Mouse (Mus musculus): ENCODE data around the gene Tmem212. TPM values are rescaled to one million over a fixed set of nuclear protein-coding genes. Genes with fewer than 3 reads are reported as not detected.
"Not testable (repeated sequence)": the region's sequence is repeated elsewhere in the genome, so short reads cannot be mapped to it uniquely, and the experiment has no call there.

Gene Tmem212
- polyA plus RNA-seq (2014; fragmentation: Nextera tagmentation; extraction: Ambion mirVana): not detected in 2 replicates

DNA sequence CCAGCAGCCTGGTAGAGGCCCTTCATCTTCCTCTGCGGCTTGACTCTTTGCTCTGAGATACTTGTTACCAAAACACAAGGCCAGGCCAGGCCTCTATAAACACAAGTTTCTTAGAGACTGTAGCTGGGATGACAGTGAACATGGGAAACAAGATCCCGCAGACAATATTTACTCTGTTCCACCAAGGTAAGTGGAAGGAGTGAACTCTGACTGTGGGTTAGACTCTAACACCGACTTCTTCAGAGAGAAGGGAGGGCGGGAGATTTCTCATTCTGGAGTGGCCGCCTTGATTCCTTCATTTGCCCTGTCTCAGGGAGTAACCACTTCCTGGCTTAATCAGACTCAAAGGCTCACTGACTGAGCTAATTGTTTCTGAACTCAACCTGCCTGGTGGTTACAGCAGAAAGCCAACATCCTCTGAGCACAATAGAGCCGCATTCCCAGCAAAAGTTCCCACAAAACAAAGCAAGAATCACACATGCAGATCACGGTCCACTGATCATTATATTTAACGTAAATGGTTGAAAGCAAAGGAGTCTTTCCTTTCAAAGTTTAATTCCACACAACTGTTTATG lies at the start of gene Tmem212:
Gene Tmem212, minus strand, starts transcription at position 51 of the 575 bp plus-strand sequence.
- Histone ChIP-seq H3K27ac (ENCODE audit: low read depth, low read length) (no peak within 1 kb of the TSS), H3K4me3 (ENCODE audit: low read depth, low read length) (no peak within 1 kb of the TSS), H3K4me2 (no peak within 1 kb of the TSS), H3K4me1 (ENCODE audit: control insufficient read depth, insufficient read depth, low read length) (no peaks in the 10 kb centered on the region), H3K9me3 (ENCODE audit: control insufficient read depth, low read length) (no peaks in the 10 kb centered on the region), H3K36me3 (ENCODE audit: control insufficient read depth, insufficient read depth, low read length) (no peaks in the 10 kb centered on the region), H3K27me3 (ENCODE audit: control insufficient read depth, insufficient read depth, low read length) (no peaks in the 10 kb centered on the region), H3K9ac (ENCODE audit: low read length) (no peak within 1 kb of the TSS)
- ATAC-seq (ENCODE audit: low FRiP score) (no peak), DNase-seq (ENCODE audit: low spot score, missing footprints) (peak; percentile 26)
- WGBS: 75% methylated on average over 8 of the region's 8 CpGs

DNA sequence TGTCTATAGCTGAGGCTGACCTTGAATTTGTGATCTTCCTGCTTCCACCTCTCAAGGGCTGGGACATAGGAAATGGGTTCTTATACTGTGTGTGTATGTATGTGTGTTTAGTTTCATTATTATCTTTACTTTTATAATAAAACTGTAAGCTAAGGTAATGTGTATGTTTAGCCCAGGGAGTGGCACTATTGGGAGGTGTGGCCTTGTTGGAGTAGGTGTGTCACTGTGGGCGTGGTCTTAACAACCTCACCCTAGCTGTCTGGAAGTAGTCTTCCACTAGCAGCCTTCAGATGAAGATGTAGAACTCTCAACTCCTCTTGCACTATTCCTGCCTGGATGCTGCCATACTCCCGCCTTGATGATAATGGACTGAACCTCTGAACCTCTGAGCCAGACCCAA lies 49.2 kb upstream of the Tmem212 start:
- H3K27ac ChIP-seq (ENCODE audit: low read depth, low read length); DNase-seq (ENCODE audit: low spot score, missing footprints); H3K4me1 ChIP-seq (ENCODE audit: control insufficient read depth, insufficient read depth, low read length); H3K9ac ChIP-seq (ENCODE audit: low read length); ATAC-seq (ENCODE audit: low FRiP score); H3K27me3 ChIP-seq (ENCODE audit: control insufficient read depth, insufficient read depth, low read length); H3K36me3 ChIP-seq (ENCODE audit: control insufficient read depth, insufficient read depth, low read length); H3K4me3 ChIP-seq (ENCODE audit: low read depth, low read length); H3K9me3 ChIP-seq (ENCODE audit: control insufficient read depth, low read length); H3K4me2 ChIP-seq: not testable (repeated sequence)
- 81% methylated on average over 2 of the region's 2 CpGs for WGBS

DNA sequence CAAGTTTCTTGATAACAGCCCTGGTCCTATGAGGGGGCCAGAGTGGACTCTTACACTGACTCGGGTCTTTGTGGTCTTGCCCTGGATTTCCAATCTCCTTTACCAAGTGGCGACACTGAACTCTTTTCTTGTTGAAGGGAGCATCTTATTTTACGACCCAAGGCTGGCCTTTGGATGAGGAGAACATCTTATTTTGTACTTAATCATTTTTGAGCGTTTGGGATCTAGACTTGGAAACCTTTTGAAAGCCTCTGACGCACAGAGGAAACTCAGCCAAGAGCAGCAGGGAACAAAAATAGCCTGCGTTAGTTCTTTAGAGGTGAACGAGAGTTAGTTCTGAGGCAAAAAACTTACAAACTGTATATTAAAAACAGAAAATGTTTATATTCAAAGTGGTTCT lies 46.8 kb upstream of the Tmem212 start:
- H3K27ac ChIP-seq (ENCODE audit: low read depth, low read length): no peak overlapping the region
- H3K9me3 ChIP-seq (ENCODE audit: control insufficient read depth, low read length): no peaks in the 10 kb centered on the region
- no peak overlapping the region for H3K4me3 ChIP-seq (ENCODE audit: low read depth, low read length)
- H3K4me1 ChIP-seq (ENCODE audit: control insufficient read depth, insufficient read depth, low read length): peaks cover 2% of the 10 kb centered on the region; the same call in 1 of the 2 replicates
- H3K9ac ChIP-seq (ENCODE audit: low read length): no peak overlapping the region
- WGBS: 90% methylated on average over 7 of the region's 7 CpGs
- ATAC-seq (ENCODE audit: low FRiP score) (no peak), DNase-seq (ENCODE audit: low spot score, missing footprints) (no peak)
- H3K4me2 ChIP-seq: no peak overlapping the region
- H3K36me3 ChIP-seq (ENCODE audit: control insufficient read depth, insufficient read depth, low read length): no peaks in the 10 kb centered on the region
- H3K27me3 ChIP-seq (ENCODE audit: control insufficient read depth, insufficient read depth, low read length): no peaks in the 10 kb centered on the region

DNA sequence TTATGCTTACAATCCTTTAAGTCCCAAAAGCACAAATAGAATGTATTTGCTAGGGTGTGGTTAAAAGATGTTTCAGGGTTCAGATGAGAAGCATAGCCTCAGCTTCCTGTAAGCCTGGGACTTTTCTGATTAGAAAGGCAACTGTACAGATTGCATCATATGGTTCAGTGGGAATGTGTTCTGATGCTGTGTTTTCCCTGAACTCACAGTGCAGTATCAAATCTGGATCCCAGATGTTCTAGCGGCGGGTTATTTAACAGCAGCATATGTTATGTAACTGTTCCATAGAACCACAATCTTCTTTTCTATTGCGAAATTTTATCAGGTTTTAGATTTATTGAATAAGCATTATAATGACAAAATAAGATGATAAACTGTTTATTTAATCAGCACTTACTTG lies 45.5 kb upstream of the Tmem212 start:
- Histone ChIP-seq H3K27me3 (ENCODE audit: control insufficient read depth, insufficient read depth, low read length) (peaks cover 4% of the 10 kb centered on the region; the same call in 1 of the 2 replicates), H3K9me3 (ENCODE audit: control insufficient read depth, low read length) (no peaks in the 10 kb centered on the region), H3K36me3 (ENCODE audit: control insufficient read depth, insufficient read depth, low read length) (no peaks in the 10 kb centered on the region), H3K4me1 (ENCODE audit: control insufficient read depth, insufficient read depth, low read length) (peaks cover 2% of the 10 kb centered on the region; the same call in 1 of the 2 replicates), H3K9ac (ENCODE audit: low read length) (no peak overlapping the region), H3K4me3 (ENCODE audit: low read depth, low read length) (no peak overlapping the region), H3K27ac (ENCODE audit: low read depth, low read length) (no peak overlapping the region), H3K4me2 (no peak overlapping the region)
- ATAC-seq (ENCODE audit: low FRiP score) (no peak), DNase-seq (ENCODE audit: low spot score, missing footprints) (no peak)
- WGBS: 89% methylated on average over 3 of the region's 3 CpGs

DNA sequence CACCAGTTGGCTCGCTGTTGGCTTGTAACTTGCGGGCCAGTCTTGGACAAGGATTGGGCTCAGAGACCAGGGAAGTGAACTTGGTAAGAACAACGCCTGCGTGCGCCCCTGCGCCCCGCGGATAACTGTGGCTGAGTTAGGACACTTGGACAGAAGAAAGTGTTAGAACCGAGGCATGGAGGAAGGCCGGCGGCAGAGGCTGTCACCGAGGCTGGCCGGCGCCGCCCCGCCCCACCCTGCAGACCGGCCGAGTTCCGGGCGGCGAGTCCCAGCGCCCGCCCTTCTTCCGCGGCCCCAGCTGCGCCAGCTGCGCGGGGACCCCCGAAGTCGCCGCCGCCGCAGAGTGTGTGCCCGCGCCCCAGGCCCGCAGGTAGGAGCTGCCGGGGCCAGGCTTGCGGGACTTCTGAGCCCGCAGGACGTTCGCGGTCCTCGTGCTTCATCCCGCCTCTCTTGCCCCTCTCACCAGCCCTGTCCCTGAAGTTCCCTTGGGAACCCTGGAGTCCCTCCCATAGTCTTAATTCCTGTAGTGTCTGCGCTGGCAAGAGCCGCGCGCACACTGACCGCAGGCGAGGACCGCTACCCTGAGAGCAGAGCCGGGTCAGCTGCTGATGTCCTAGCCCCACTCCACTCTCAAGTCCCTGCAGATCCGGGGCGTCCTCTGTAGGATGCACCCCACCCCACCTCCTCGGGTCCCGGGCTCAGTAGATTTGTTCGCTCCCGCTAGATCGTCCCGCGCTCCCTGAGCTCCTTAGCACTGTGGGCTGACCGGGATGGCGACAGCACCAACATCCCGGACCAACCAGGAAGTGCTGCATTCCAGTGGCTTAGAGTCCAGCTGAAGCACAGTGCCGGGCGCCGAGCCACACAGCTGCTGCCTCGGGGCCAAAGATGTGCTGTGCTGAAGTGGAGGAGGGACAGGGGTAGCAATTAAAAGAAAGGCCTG lies 42.5 kb upstream of the Tmem212 start, which contains the start of gene Pld1:
Gene Pld1, plus strand, starts transcription at position 315 of the 943 bp plus-strand sequence.
- Histone ChIP-seq H3K4me1 (ENCODE audit: control insufficient read depth, insufficient read depth, low read length) (peaks cover 2% of the 10 kb centered on the region; the same call in 1 of the 2 replicates), H3K27me3 (ENCODE audit: control insufficient read depth, insufficient read depth, low read length) (peaks cover 4% of the 10 kb centered on the region; the same call in 1 of the 2 replicates), H3K4me2 (peak within 1 kb of the TSS; percentile 99), H3K9me3 (ENCODE audit: control insufficient read depth, low read length) (no peaks in the 10 kb centered on the region), H3K36me3 (ENCODE audit: control insufficient read depth, insufficient read depth, low read length) (no peaks in the 10 kb centered on the region), H3K4me3 (ENCODE audit: low read depth, low read length) (peak within 1 kb of the TSS; percentile 60), H3K27ac (ENCODE audit: low read depth, low read length) (no peak within 1 kb of the TSS; the same call in 1 of the 2 replicates), H3K9ac (ENCODE audit: low read length) (peak within 1 kb of the TSS; percentile 67)
- peak; percentile 97 for DNase-seq (ENCODE audit: low spot score, missing footprints)
- WGBS: under 1% methylated on average over 66 of the region's 68 CpGs
- peak; percentile 89 for ATAC-seq (ENCODE audit: low FRiP score)

DNA sequence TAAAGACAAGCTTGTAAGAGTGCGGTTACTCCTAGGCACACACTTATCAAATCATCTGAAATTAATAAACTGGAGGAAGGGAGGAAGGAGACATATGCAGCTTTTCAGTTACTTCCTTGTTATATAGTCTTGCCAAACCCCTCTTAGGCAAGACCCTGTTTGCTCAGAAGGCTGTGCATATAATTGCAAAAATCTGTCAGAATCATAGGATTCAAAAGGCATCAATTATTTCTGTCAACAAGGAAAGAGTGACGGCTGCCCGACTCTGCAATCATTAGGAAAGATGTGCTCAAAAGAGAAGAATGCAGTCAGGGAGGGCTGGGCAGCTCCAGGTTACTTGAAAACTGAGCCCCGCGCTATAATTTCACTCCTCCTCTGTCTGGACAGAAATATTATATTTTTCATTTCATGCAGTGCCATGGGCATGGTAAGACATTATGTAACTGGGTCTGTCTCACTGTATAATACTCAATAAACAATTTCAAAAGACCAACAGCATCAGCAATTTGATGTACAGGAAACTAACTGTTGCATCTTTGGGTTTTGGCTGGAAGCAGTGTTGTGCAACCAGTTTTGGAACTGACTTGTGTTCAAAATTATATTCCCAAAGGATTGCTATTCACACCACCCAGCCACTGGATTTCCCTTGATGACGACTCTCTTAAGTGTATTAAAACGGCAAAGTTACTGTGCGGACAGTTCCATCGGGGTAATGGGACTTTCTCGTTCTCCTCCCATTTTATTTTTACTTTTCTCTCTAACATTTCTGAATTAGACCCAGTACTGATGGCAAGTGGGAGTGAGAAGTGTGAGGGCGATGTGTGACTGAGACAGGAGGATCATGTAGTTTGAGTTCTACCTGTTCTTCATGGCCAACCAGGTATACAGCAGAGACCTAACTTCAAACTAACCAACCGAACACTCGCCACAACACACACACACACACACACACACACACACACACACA lies 41.3 kb upstream of the Tmem212 start:
- 81% methylated on average over 13 of the region's 13 CpGs for WGBS
- Histone ChIP-seq H3K36me3 (ENCODE audit: control insufficient read depth, insufficient read depth, low read length) (no peaks in the 10 kb centered on the region), H3K4me1 (ENCODE audit: control insufficient read depth, insufficient read depth, low read length) (peaks cover 2% of the 10 kb centered on the region; the same call in 1 of the 2 replicates), H3K27ac (ENCODE audit: low read depth, low read length) (no peak overlapping the region), H3K4me3 (ENCODE audit: low read depth, low read length) (no peak overlapping the region), H3K27me3 (ENCODE audit: control insufficient read depth, insufficient read depth, low read length) (peaks cover 4% of the 10 kb centered on the region; the same call in 1 of the 2 replicates), H3K4me2 (no peak overlapping the region), H3K9ac (ENCODE audit: low read length) (no peak overlapping the region), H3K9me3 (ENCODE audit: control insufficient read depth, low read length) (no peaks in the 10 kb centered on the region)
- DNase-seq (ENCODE audit: low spot score, missing footprints) (peak; percentile 77), ATAC-seq (ENCODE audit: low FRiP score) (no peak)

DNA sequence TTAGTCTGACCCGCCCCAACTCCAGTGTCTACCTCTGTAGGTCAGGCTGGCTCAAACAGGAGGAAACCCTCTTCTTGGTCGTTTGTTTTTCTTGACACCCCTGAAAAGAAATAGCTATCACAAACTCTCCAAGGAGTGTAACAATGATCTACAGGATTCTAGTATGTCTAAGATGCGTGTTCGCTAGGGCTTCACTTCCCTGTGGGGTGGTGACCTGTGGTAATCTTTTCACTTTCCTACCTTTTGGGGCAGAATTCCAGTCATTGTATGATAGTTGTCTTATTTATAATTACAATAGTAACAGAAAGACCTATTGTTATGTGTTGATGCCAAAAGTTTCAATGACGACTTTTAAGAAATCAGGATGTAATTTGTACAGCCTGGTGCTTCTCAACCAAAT lies 40.6 kb upstream of the Tmem212 start:
- peaks cover 4% of the 10 kb centered on the region; the same call in 1 of the 2 replicates for H3K27me3 ChIP-seq (ENCODE audit: control insufficient read depth, insufficient read depth, low read length)
- no peak overlapping the region for H3K4me2 ChIP-seq
- peak; percentile 72 for DNase-seq (ENCODE audit: low spot score, missing footprints)
- no peaks in the 10 kb centered on the region for H3K9me3 ChIP-seq (ENCODE audit: control insufficient read depth, low read length)
- no peak overlapping the region for H3K27ac ChIP-seq (ENCODE audit: low read depth, low read length)
- H3K9ac ChIP-seq (ENCODE audit: low read length): no peak overlapping the region
- ATAC-seq (ENCODE audit: low FRiP score): no peak
- WGBS: 85% methylated on average over 5 of the region's 5 CpGs
- no peaks in the 10 kb centered on the region for H3K36me3 ChIP-seq (ENCODE audit: control insufficient read depth, insufficient read depth, low read length)
- H3K4me1 ChIP-seq (ENCODE audit: control insufficient read depth, insufficient read depth, low read length): peaks cover 2% of the 10 kb centered on the region; the same call in 1 of the 2 replicates
- no peak overlapping the region for H3K4me3 ChIP-seq (ENCODE audit: low read depth, low read length)

DNA sequence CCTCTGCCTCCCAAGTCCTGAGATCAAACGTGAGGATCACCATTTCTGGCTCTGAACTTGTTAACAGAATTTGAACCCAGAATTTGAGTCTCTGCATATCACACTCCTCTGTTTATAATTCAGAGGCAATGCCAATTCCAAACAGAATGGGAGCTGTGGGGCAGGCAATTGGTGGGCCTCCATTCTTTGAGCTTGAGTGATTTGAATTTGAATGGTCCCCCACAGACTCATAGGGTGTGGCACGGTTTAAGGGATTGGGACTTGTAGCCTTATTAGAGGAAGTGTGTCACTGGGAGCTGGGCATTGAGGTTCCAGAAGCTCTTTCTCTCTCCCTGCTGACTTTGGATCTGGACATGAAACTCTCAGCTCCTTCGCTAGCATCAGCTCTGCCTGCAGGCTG lies 39.5 kb upstream of the Tmem212 start:
- no peak overlapping the region for H3K9ac ChIP-seq (ENCODE audit: low read length)
- no peak for ATAC-seq (ENCODE audit: low FRiP score)

More for the DNA sequence above, 39.5 kb upstream of the Tmem212 start:
- peak; percentile 80 for DNase-seq (ENCODE audit: low spot score, missing footprints)
- Histone ChIP-seq H3K36me3 (ENCODE audit: control insufficient read depth, insufficient read depth, low read length) (no peaks in the 10 kb centered on the region), H3K9me3 (ENCODE audit: control insufficient read depth, low read length) (no peaks in the 10 kb centered on the region), H3K4me2 (no peak overlapping the region), H3K4me1 (ENCODE audit: control insufficient read depth, insufficient read depth, low read length) (peaks cover 2% of the 10 kb centered on the region; the same call in 1 of the 2 replicates), H3K4me3 (ENCODE audit: low read depth, low read length) (no peak overlapping the region), H3K27me3 (ENCODE audit: control insufficient read depth, insufficient read depth, low read length) (peaks cover 4% of the 10 kb centered on the region; the same call in 1 of the 2 replicates), H3K27ac (ENCODE audit: low read depth, low read length) (no peak overlapping the region)
- WGBS: 66% methylated on average over 3 of the region's 3 CpGs
